Mouse (Mus musculus) limb, embryonic 14.5 days (tissue): ENCODE measurements around the gene Rbms3. TPM values are rescaled to one million over a fixed set of nuclear protein-coding genes. Genes with fewer than 3 reads are reported as not detected.

ENCODE experiments used
- ATAC-seq: fragments of 200-750 bp; cut with Nextera tagmentation; 2 replicates; pipeline ENCODE4 v1.8.0; 2017; ENCODE audit warnings: low read depth, moderate number of reproducible peaks, moderate TSS enrichment; ENCODE audit not compliant: low FRiP score
- DNase-seq: peaks from one replicate; pipeline ENCODE4 v3.0.0-alpha.2; 2015; ENCODE audit warnings: low spot score
- H3K27ac ChIP-seq: fragments of 300-500 bp; sonication (generic); replicated peaks from 2 replicates; pipeline ENCODE4 v1.5.1; 2014; ENCODE audit warnings: low read depth, mild to moderate bottlenecking, low read length, moderate library complexity, mixed read lengths
- H3K27me3 ChIP-seq: fragments of 300-500 bp; sonication (generic); 2 replicates; pipeline ENCODE4 v1.6.1; 2014; ENCODE audit warnings: low read length, mixed read lengths; ENCODE audit not compliant: control insufficient read depth, insufficient read depth
- H3K36me3 ChIP-seq: fragments of 300-500 bp; sonication (generic); 2 replicates; pipeline ENCODE4 v1.6.1; 2014; ENCODE audit warnings: mild to moderate bottlenecking, low read length, moderate library complexity, mixed read lengths; ENCODE audit not compliant: control insufficient read depth, insufficient read depth
- H3K4me1 ChIP-seq: fragments of 300-500 bp; sonication (generic); 2 replicates; pipeline ENCODE4 v1.6.1; 2014; ENCODE audit warnings: antibody characterized with exemption, low read length, mixed read lengths; ENCODE audit not compliant: control insufficient read depth, insufficient read depth
- H3K4me2 ChIP-seq: fragments of 300-500 bp; sonication (generic); replicated peaks from 2 replicates; pipeline ENCODE4 v1.6.1; 2014; ENCODE audit warnings: low read depth, mild to moderate bottlenecking, low read length, moderate library complexity; ENCODE audit not compliant: severe bottlenecking
- H3K4me3 ChIP-seq: fragments of 300-500 bp; sonication (generic); replicated peaks from 2 replicates; pipeline ENCODE4 v1.5.1; 2014; ENCODE audit warnings: low read length
- H3K9ac ChIP-seq: fragments of 300-500 bp; sonication (generic); 2 replicates; pipeline ENCODE4 v1.6.1; 2014; ENCODE audit warnings: mild to moderate bottlenecking, low read depth, low read length, moderate library complexity; ENCODE audit not compliant: severe bottlenecking
- H3K9me3 ChIP-seq: fragments of 300-500 bp; sonication (generic); 2 replicates; pipeline ENCODE4 v1.6.1; 2016; ENCODE audit warnings: low read length; ENCODE audit not compliant: control insufficient read depth
- POLR2A ChIP-seq: fragments of 200-500 bp; IDR thresholded peaks from 2 replicates; pipeline ENCODE4 v1.8.0; 2012; ENCODE audit warnings: inconsistent platforms, mild to moderate bottlenecking, moderate library complexity, borderline replicate concordance; ENCODE audit not compliant: insufficient read depth, insufficient read length; ENCODE audit errors: extremely low read depth
- WGBS: fragments of 180-500 bp; shearing (Covaris S2); extraction: QIAGEN DNeasy Blood & Tissue Kit; methylation state at CpG from one replicate; pipeline ENCODE4 v1.1.7; 2014; 5-methylcytosine and 5-hydroxymethylcytosine counted together
- polyA plus RNA-seq, 2 experiments: library from polyadenylated mRNA; depleted of rRNA in 1 of 2; stranded (reverse) in 1 of 2; unstranded in 1 of 2; fragments of >200 nt; fragmentation: Nextera tagmentation in 1 of 2; extraction: Ambion mirVana in 1 of 2; gene quantifications; 2 replicates each; pipeline versions ENCODE4 v1.2.1 to v1.2.3; 2012 to 2014

The Rbms3 gene
- polyA plus RNA-seq, 2 experiments, result 42.1 to 94.5 TPM

DNA sequence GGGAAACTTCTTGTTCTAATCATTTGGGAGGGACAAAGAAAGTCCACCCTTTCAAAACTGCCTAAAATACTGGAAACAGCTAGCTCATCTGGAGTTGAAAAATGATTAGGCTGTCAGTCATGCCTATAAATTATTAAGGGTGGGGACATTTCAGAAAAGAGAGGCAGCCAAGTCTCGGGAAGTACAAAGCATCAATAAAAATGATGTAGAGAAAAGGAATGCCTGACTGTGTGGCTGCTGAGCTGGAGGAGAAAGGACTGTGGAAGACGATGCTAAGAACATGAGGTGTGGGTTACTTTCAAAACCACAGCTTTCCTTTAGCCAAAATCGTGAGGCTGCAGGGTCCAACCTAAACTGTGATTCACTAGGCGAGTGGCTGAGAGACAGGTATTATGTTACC is 1037.2 kb downstream of the Rbms3 start:
- H3K4me1 ChIP-seq, result peaks cover 8% of the 10 kb centered on the region
- no peak overlapping the region for H3K4me3 ChIP-seq
- no peak overlapping the region for H3K27ac ChIP-seq
- WGBS, result 35% methylated on average over 4 of the region's 4 CpGs
- DNase-seq, result peak; percentile 46
- no peak overlapping the region for H3K9ac ChIP-seq
- H3K4me2 ChIP-seq, result no peak overlapping the region
- H3K27me3 ChIP-seq, result no peaks in the 10 kb centered on the region
- ATAC-seq, result no peak
- no peak for TF ChIP-seq POLR2A
- H3K36me3 ChIP-seq, result no peaks in the 10 kb centered on the region
- 0 out of 2 replicates have a peak, but pooled peaks cover 7% of the 10 kb centered on the region for H3K9me3 ChIP-seq

DNA sequence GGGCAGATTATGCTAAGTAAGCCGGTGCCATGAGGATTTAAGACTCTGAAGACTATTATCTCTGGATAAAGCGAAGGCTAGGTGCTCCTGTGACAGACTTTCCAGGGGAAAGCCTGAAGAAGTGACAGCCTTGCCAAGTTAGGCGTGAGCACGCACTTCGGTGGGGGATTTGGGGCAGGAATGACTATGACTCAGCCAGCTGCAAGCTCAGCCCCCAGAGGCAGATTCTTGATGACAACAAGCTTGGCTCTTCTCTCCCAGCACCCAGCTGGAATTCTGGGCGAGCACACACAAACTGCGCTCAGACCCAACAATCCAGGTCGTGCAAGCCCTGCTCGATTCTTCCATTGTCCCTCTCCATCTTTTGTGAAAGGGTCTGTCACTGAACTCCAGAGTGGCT is 1038.6 kb downstream of the Rbms3 start:
- Histone ChIP-seq H3K4me1 (peaks cover 8% of the 10 kb centered on the region), H3K9ac (no peak overlapping the region), H3K36me3 (no peaks in the 10 kb centered on the region), H3K4me3 (no peak overlapping the region), H3K9me3 (0 out of 2 replicates have a peak, but pooled peaks cover 7% of the 10 kb centered on the region), H3K27ac (no peak overlapping the region), H3K27me3 (no peaks in the 10 kb centered on the region), H3K4me2 (no peak overlapping the region)
- TF ChIP-seq POLR2A, result no peak
- 78% methylated on average over 9 of the region's 9 CpGs for WGBS
- DNase-seq (peak; percentile 15), ATAC-seq (0 out of 2 replicates have a peak, but pooled peaks have one; percentile 30)

DNA sequence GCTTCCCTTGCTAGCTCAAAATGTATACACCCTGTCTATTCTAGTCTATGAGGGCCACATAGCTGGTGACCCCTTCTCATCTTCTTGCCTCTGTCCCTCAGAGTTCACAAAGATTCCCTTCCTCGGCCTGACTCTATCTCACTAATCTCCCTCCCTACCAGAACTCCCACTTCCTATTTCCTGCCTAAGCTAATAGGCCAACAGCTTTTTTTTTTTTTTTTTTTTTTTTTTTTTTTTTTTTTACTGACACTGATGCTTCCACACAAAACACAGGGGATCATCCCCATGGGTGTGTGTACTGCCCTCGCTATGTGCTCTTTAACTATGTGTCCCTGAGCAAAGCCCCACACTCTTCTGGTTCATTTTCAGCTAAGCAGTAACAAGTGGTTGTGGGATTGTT is 1060.0 kb downstream of the Rbms3 start:
- WGBS, result 80% methylated on average over 2 of the region's 2 CpGs
- no peak overlapping the region for H3K27ac ChIP-seq
- H3K4me1 ChIP-seq, result no peaks in the 10 kb centered on the region
- no peak overlapping the region for H3K4me2 ChIP-seq
- no peaks in the 10 kb centered on the region for H3K9me3 ChIP-seq
- no peak for TF ChIP-seq POLR2A
- H3K4me3 ChIP-seq, result no peak overlapping the region
- no peak overlapping the region for H3K9ac ChIP-seq
- H3K36me3 ChIP-seq, result no peaks in the 10 kb centered on the region
- no peaks in the 10 kb centered on the region for H3K27me3 ChIP-seq
- ATAC-seq (no peak), DNase-seq (no peak)

DNA sequence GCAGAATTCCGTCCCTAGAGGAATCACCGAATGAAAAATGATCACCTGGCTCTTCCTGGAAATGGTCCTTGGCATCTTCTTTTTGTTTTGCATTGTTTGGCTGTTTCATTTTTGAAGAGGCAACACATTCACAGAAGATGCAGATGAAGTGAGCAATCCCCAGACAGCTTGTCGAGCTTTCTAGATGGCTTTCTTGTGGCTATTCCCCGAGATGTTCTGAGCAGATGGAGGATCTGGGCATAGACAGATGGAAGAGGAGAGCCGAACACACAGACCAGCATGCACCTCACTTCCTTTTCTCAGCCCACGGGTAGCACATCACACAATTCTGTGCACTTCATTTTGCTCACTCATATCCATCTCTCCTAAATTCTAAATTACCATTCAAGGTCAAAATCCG is 1063.0 kb downstream of the Rbms3 start:
- no peak overlapping the region for H3K9ac ChIP-seq
- no peak overlapping the region for H3K27ac ChIP-seq
- no peaks in the 10 kb centered on the region for H3K4me1 ChIP-seq
- H3K4me2 ChIP-seq, result no peak overlapping the region
- H3K9me3 ChIP-seq, result no peaks in the 10 kb centered on the region
- no peak overlapping the region for H3K4me3 ChIP-seq
- TF ChIP-seq POLR2A, result no peak
- WGBS, result 91% methylated on average over 7 of the region's 7 CpGs
- no peaks in the 10 kb centered on the region for H3K36me3 ChIP-seq
- no peak for ATAC-seq
- no peaks in the 10 kb centered on the region for H3K27me3 ChIP-seq
- no peak for DNase-seq

DNA sequence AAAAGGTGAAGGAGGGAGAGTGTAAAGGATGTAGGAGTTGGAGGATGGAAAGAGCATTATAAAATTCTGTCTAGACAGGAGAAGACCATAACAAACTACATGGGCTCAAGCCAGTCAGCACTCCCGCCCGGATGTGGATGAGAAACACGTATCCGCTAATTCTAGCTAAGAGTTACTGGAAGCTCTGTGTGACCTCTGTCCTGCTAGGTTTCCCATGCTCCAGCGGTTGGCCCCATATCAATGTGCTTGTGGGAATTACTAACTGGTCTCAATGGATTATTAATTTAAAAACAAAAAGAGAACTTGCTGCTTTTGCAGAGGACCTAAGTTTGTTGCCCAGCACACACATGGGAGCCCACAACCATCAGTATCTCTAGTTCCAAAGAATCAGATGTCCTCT is 1071.9 kb downstream of the Rbms3 start:
- no peak for TF ChIP-seq POLR2A
- no peaks in the 10 kb centered on the region for H3K9me3 ChIP-seq
- ATAC-seq, result no peak
- H3K36me3 ChIP-seq, result no peaks in the 10 kb centered on the region
- H3K9ac ChIP-seq, result no peak overlapping the region
- no peak overlapping the region for H3K27ac ChIP-seq
- H3K4me2 ChIP-seq, result no peak overlapping the region
- no peaks in the 10 kb centered on the region for H3K27me3 ChIP-seq
- no peak overlapping the region for H3K4me3 ChIP-seq
- H3K4me1 ChIP-seq, result peaks cover 11% of the 10 kb centered on the region
- no peak for DNase-seq
- 86% methylated on average over 5 of the region's 5 CpGs for WGBS

DNA sequence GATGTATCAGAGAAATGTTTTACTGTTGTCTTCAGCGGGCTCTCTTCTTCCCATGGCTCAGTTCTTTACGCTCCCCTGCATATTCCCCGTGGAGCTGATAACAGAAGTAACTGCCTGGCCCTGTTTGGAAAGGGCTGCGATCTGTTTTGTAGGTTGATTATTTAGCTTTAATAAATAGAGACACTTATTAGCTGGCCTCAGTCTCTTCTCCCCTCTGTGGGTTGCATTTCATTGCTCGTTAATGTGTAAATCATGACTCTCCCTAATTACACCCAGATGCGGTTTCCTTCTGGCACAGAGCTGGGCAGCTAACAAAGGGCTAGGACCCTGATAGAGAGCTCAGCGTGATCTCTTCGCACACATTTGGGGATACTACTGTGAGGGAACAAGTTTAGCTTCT is 1073.1 kb downstream of the Rbms3 start:
- no peak overlapping the region for H3K27ac ChIP-seq

More for the DNA sequence above, 1073.1 kb downstream of the Rbms3 start:
- DNase-seq, result no peak
- Histone ChIP-seq H3K9ac (no peak overlapping the region), H3K27me3 (no peaks in the 10 kb centered on the region), H3K36me3 (no peaks in the 10 kb centered on the region), H3K4me1 (peaks cover 11% of the 10 kb centered on the region), H3K9me3 (no peaks in the 10 kb centered on the region), H3K4me2 (peak overlapping the region; percentile 16; the same call in 1 of the 2 replicates), H3K4me3 (no peak overlapping the region)
- ATAC-seq, result no peak
- no peak for TF ChIP-seq POLR2A
- 18% methylated on average over 8 of the region's 8 CpGs for WGBS
